Mouse (Mus musculus): ENCODE data around the gene Crk. TPM values are rescaled to one million over a fixed set of nuclear protein-coding genes. Genes with fewer than 3 reads are reported as not detected.
A peak's percentile ranks its signal among the peaks of the same experiment; 100 is the strongest.

Crk gene
- polyA plus RNA-seq, 1 experiment, result 39.7 TPM

DNA sequence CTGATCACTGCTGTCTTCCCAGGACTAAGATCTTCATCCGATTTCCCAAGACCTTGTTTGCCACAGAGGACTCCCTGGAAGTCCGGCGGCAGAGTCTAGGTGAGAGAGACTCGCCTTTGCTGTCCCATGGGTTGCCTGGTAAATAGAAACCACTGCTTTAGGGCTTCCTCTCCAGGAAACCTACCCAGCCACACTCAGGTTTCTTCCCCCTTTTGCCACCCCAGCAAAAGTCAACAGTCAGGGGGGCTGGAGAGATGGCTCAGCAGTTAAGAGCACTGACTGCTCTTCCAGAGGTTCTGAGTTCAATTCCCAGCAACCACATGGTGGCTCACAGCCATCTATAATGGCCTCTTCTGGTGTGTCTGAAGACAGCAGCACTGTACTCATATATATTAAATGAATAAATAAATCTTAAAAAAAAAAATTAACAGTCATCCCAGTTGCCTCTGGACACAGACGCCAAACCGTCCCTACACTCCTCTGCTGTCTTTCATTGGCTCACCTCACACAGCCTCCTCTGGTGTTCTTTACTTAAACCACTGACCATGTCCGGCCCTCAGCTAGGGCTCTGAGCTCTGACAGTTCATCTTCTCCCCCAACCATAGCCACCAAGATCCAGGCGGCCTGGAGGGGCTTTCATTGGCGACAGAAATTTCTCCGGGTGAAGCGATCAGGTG lies 9.7 kb upstream of the Crk start:
- H3K4me3 ChIP-seq (replicated peaks; ENCODE audit: control insufficient read depth, low read depth, low read length), result no peak overlapping the region
- no peaks in the 10 kb centered on the region for H3K4me1 ChIP-seq (ENCODE audit: control insufficient read depth, insufficient read depth, low read length)
- TF ChIP-seq POLR2A (IDR thresholded peaks at IDR 0.05; ENCODE audit: borderline replicate concordance, control insufficient read depth, low read depth, low read length), result no peak
- TF ChIP-seq CTCF (IDR thresholded peaks at IDR 0.05; ENCODE audit: control insufficient read depth, insufficient read depth, low read length), result no peak
- H3K27ac ChIP-seq (ENCODE audit: control insufficient read depth, insufficient read depth, low read depth, low read length, poor library complexity), result no peak overlapping the region
- WGBS, result 63% methylated on average over 11 of the region's 11 CpGs

DNA sequence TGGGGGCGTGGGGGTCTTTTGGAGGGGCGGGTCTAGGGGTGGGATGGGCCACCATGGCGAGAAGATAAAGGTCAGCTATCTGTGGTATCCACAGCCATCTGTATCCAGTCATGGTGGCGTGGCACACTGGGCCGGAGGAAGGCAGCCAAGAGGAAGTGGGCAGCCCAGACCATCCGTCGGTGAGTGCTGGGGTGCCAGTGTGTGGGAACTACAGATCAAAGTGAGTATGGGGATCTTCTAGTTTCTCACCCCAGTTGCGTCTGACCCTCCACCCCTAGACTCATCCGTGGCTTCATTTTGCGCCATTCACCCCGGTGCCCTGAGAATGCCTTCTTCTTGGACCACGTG lies 9.2 kb upstream of the Crk start:
- TF ChIP-seq CTCF (IDR thresholded peaks at IDR 0.05; ENCODE audit: control insufficient read depth, insufficient read depth, low read length) (no peak), POLR2A (IDR thresholded peaks at IDR 0.05; ENCODE audit: borderline replicate concordance, control insufficient read depth, low read depth, low read length) (no peak)
- Histone ChIP-seq H3K4me1 (ENCODE audit: control insufficient read depth, insufficient read depth, low read length) (no peaks in the 10 kb centered on the region), H3K27ac (ENCODE audit: control insufficient read depth, insufficient read depth, low read depth, low read length, poor library complexity) (no peak overlapping the region), H3K4me3 (replicated peaks; ENCODE audit: control insufficient read depth, low read depth, low read length) (no peak overlapping the region)
- 48% methylated on average over 12 of the region's 12 CpGs for whole genome bisulfite sequencing

DNA sequence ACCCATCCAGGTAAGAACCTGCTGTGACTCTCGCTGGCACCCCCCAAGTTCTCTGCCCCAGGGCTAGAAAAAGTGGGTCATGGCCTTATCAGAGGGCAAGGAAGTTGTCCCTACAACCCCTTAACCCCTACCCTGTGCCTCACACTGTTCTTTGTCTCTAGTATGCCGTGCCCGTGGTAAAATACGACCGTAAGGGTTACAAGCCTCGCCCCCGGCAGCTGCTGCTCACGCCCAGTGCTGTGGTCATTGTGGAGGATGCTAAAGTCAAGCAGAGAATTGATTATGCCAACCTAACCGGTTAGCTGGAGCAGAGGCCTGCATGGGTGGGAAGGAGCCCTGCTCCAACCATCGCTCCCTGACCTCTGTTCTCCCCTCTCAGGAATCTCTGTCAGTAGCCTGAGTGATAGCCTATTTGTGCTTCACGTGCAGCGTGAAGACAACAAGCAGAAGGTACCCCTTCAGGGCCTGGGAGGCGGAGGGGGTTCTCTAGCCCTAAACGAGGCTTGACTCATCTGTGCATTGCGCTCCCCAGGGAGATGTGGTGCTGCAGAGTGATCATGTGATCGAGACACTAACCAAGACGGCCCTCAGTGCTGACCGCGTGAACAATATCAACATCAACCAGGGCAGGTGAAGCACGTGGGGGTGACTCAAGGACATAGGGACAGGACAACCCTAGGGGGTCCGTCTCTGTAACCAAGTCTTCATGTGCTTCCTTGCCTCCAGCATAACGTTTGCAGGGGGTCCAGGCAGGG lies 7.5 kb upstream of the Crk start:
- 92% methylated on average over 22 of the region's 22 CpGs for WGBS
- Histone ChIP-seq H3K4me3 (replicated peaks; ENCODE audit: control insufficient read depth, low read depth, low read length) (no peak overlapping the region), H3K4me1 (ENCODE audit: control insufficient read depth, insufficient read depth, low read length) (no peaks in the 10 kb centered on the region), H3K27ac (ENCODE audit: control insufficient read depth, insufficient read depth, low read depth, low read length, poor library complexity) (no peak overlapping the region; the same call in 1 of the 2 replicates)
- TF ChIP-seq POLR2A (IDR thresholded peaks at IDR 0.05; ENCODE audit: borderline replicate concordance, control insufficient read depth, low read depth, low read length), result no peak
- TF ChIP-seq CTCF (IDR thresholded peaks at IDR 0.05; ENCODE audit: control insufficient read depth, insufficient read depth, low read length), result no peak

DNA sequence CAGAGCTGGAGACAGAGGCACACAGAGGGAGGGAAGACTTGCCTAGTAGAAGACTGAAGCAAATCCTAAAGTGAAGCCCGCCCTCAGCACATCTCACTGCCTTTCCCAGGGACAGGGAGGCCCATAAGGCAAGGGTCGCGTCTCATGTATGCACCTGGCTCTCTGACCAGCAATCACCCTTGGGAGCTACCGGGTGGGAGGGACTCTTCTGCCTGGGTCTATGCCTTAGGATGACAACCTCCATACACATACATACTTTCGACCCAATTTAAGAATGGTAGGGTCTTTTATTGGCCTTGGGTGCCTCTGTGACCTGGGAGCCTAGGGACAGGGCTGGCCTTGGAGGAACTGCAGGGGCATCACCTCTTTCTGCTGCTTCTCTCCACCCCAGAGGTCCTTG lies 5.6 kb upstream of the Crk start:
- H3K27ac ChIP-seq (ENCODE audit: control insufficient read depth, insufficient read depth, low read depth, low read length, poor library complexity), result no peak overlapping the region
- no peak overlapping the region for H3K4me3 ChIP-seq (replicated peaks; ENCODE audit: control insufficient read depth, low read depth, low read length)
- H3K4me1 ChIP-seq (ENCODE audit: control insufficient read depth, insufficient read depth, low read length), result no peaks in the 10 kb centered on the region
- 89% methylated on average over 5 of the region's 5 CpGs for WGBS
- no peak for TF ChIP-seq CTCF (IDR thresholded peaks at IDR 0.05; ENCODE audit: control insufficient read depth, insufficient read depth, low read length)
- no peak for TF ChIP-seq POLR2A (IDR thresholded peaks at IDR 0.05; ENCODE audit: borderline replicate concordance, control insufficient read depth, low read depth, low read length)

DNA sequence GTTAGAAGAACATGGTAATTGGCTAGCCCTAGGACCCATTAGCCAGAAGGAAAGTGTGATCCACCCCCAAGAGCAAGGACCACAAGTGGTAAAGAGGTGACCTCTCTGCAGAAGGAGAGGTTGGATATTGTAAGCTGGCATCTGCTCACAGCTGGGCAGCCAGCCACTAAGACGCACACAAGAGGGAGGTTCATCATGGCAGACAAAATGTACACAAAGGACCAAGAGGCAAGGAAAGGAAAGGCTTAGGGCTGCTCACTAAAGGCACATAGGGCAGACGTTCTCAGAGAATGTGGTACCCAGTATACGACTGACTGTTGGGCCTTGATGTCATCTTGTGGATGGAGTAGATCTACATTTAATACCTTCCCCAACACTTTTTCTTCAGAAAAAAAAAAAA lies 4.2 kb upstream of the Crk start:
- TF ChIP-seq POLR2A (IDR thresholded peaks at IDR 0.05; ENCODE audit: borderline replicate concordance, control insufficient read depth, low read depth, low read length) (no peak), CTCF (IDR thresholded peaks at IDR 0.05; ENCODE audit: control insufficient read depth, insufficient read depth, low read length) (no peak)
- no peaks in the 10 kb centered on the region for H3K4me1 ChIP-seq (ENCODE audit: control insufficient read depth, insufficient read depth, low read length)
- no peak overlapping the region for H3K4me3 ChIP-seq (replicated peaks; ENCODE audit: control insufficient read depth, low read depth, low read length)
- 83% methylated on average over 3 of the region's 3 CpGs for WGBS
- H3K27ac ChIP-seq (ENCODE audit: control insufficient read depth, insufficient read depth, low read depth, low read length, poor library complexity), result no peak overlapping the region

DNA sequence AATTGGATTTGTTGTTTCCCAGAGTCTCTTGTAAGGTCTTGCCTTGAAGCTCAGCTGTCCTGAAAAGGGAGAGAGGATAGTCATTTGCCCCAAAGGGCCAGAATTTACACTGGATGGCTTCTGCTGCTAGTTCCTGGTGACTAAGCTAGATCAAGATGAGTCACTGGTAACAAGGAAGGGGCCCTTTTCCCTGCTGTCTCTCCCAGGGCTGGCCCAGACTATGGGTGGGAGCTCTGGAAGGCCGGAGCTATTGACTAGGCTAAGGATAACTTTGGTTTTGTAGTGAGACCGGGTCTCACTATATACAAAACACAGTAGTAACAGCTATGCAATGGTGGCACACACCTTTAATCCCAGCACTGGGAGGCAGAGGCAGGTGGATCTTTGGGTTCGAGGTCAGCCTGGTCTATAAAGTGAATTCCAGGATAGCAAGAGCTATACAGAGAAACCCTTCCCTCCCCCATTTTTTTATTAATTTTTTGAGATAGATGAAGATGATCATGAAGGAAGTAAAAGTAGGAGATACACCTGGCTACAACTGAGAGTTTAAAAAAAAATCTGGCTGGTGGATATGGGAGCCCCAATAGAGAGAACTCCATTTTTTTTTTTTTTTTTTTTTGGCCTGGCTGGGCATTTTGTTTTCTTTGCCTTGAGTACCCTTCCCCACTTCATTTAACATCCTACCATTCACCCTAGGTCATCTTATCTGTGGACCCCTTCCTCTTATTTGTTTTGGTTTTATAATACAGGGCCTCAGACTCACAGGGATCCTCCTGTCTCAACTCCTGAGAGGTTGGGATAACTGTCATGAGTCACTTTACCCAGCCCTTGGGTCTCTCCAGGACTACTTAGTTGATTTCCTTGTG lies 945 bp upstream of the Crk start:
- WGBS, result 86% methylated on average over 3 of the region's 3 CpGs
- Histone ChIP-seq H3K27ac (ENCODE audit: control insufficient read depth, insufficient read depth, low read depth, low read length, poor library complexity) (peak overlapping the region; percentile 98), H3K4me3 (replicated peaks; ENCODE audit: control insufficient read depth, low read depth, low read length) (peak overlapping the region; percentile 65), H3K4me1 (ENCODE audit: control insufficient read depth, insufficient read depth, low read length) (no peaks in the 10 kb centered on the region; the same call in 1 of the 2 replicates)
- TF ChIP-seq CTCF (IDR thresholded peaks at IDR 0.05; ENCODE audit: control insufficient read depth, insufficient read depth, low read length), result no peak
- no peak for TF ChIP-seq POLR2A (IDR thresholded peaks at IDR 0.05; ENCODE audit: borderline replicate concordance, control insufficient read depth, low read depth, low read length)

DNA sequence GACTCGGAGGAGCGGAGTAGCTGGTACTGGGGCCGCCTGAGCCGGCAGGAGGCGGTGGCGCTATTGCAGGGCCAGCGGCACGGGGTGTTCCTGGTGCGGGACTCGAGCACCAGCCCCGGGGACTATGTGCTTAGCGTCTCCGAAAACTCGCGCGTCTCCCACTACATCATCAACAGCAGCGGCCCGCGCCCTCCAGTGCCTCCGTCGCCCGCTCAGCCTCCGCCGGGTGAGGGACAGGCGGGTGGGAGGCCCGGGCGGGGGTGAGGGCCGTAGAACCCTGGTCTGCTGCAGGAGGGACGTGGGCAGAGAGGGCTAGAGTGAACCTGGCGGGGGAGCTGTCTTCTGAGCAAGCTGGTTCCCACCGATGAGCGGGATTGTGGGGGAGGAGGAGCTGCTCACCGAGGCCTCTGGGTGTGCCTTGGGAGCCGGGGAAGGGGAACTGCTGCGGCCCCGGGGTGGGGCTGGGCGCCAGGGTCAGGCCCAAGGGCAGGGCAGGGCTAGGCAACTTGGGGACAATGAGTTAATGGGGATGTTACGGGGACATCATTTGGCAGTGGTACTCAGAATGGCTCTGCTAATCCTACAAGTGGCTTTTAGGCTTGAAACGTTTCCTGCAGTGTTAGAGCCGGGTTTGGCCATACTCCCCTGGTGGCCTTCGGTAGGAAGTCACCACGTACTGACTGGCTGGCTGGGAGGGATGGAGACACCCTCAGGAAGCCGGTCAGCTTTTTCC lies 546 bp downstream of the Crk start:
- TF ChIP-seq POLR2A (IDR thresholded peaks at IDR 0.05; ENCODE audit: borderline replicate concordance, control insufficient read depth, low read depth, low read length), result no peak; the same call in 1 of the 2 replicates
- TF ChIP-seq CTCF (IDR thresholded peaks at IDR 0.05; ENCODE audit: control insufficient read depth, insufficient read depth, low read length), result peak; percentile 48
- under 1% methylated on average over 43 of the region's 43 CpGs for WGBS
- Histone ChIP-seq H3K4me1 (ENCODE audit: control insufficient read depth, insufficient read depth, low read length) (no peaks in the 10 kb centered on the region; the same call in 1 of the 2 replicates), H3K4me3 (replicated peaks; ENCODE audit: control insufficient read depth, low read depth, low read length) (peak overlapping the region; percentile 97), H3K27ac (ENCODE audit: control insufficient read depth, insufficient read depth, low read depth, low read length, poor library complexity) (peak overlapping the region; percentile 98)

Measured in bone marrow, adult 2 months (tissue).